Mouse (Mus musculus): ENCODE measurements around the gene Ints5.

DNA sequence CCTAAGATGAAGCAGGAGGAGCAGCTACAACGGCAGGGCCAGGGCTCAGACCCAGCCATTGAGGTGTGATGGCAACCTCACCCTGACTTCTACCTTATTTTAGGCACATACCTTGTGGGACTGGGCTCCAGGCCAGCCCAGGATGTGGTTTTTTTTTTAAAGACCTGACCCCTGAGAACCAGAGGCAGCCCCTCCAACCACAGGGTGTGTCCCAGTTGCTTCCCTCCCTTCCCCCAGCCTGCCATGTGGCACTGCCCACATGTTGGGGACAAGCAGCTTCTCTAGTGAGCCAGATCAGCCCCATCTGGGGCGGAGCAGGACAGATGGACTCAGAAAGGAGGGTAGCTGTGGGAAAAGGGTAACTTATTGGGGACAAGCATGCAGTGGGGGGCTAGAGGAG is 34.0 kb downstream of the Ints5 start:
- TF ChIP-seq CTCF (IDR thresholded peaks at IDR 0.05; ENCODE audit: control insufficient read depth, insufficient read depth, insufficient replicate concordance, low read depth, low read length), result no peak
- TF ChIP-seq POLR2A (IDR thresholded peaks at IDR 0.05; ENCODE audit: control insufficient read depth, low read depth, low read length), result no peak

Measured in testis, adult 2 months (tissue).